Mouse (Mus musculus): ENCODE data around the gene Aldoc. TPM values are rescaled to one million over a fixed set of nuclear protein-coding genes. Genes with fewer than 3 reads are reported as not detected.

Aldoc gene
- polyA plus RNA-seq, 1 experiment from 2014 or later: 24.5 TPM

DNA sequence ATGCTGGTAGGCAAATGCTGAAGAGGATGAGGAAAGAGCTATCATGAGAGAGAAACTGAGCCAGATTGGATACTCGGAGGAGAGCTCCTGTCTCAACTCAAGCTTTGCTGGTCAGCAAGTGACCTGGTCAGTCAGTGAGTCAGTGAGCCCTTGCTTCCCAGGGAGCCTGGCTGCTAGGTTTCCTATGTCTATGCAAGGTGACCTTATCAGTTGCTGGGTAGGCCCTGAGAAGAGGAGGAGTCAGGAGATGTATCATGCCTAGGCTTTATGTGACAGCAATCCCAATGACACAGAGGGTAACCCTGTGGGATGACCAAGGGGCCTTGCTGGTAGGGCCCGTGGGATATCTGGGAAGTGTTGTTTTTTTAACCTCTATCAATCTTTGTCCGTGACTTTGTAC lies 49.4 kb downstream of the Aldoc start:
- peaks cover 7% of the 10 kb centered on the region; the same call in 1 of the 2 replicates for H3K4me1 ChIP-seq
- no peaks in the 10 kb centered on the region for H3K27me3 ChIP-seq (replicated peaks)
- H3K9ac ChIP-seq: no peak overlapping the region
- H3K4me2 ChIP-seq: no peak overlapping the region
- H3K36me3 ChIP-seq: no peaks in the 10 kb centered on the region
- no peak overlapping the region for H3K4me3 ChIP-seq (replicated peaks)
- no peak overlapping the region for H3K27ac ChIP-seq
- ATAC-seq (ENCODE audit: insufficient read depth, low FRiP score, low read depth): no peak
- WGBS: 61% methylated on average over 3 of the region's 3 CpGs
- H3K9me3 ChIP-seq: no peaks in the 10 kb centered on the region

- Histone ChIP-seq H3K27me3 (replicated peaks) (no peaks in the 10 kb centered on the region), H3K27ac (no peak overlapping the region), H3K36me3 (no peaks in the 10 kb centered on the region), H3K9me3 (no peaks in the 10 kb centered on the region), H3K9ac (no peak overlapping the region), H3K4me2 (no peak overlapping the region), H3K4me3 (replicated peaks) (no peak overlapping the region), H3K4me1 (peaks cover 7% of the 10 kb centered on the region; the same call in 1 of the 2 replicates)
- no peak for ATAC-seq (ENCODE audit: insufficient read depth, low FRiP score, low read depth)
- 47% methylated on average over 7 of the region's 7 CpGs for WGBS
These were observed 49.8 kb downstream of the Aldoc start for GRCm38 (mm10) chr11:78372610-78373009.

DNA sequence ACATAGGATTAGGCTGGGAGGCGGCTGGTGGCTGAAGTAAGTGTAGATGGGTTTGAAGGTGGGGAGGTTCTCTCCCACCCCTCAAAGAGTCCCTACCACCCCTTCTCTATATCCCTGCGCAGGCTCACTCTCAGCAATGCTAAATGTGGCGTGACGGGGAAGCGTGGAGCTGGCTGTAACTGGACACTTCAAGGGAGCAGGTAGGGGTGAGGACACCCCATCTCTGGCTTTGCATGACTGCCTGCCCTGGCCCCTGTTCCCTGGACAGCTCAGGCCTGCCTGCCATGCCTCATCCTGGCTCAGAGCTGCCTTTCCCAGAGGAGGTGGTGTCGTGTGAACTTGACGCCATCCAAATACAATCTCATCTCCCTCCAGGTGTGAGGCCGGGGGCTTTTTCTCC lies 51.4 kb downstream of the Aldoc start:
- no peak overlapping the region for H3K4me3 ChIP-seq (replicated peaks)
- no peaks in the 10 kb centered on the region for H3K9me3 ChIP-seq
- H3K4me1 ChIP-seq: peaks cover 7% of the 10 kb centered on the region; the same call in 1 of the 2 replicates
- no peak overlapping the region for H3K4me2 ChIP-seq
- 75% methylated on average over 8 of the region's 8 CpGs for WGBS
- H3K27me3 ChIP-seq (replicated peaks): no peaks in the 10 kb centered on the region
- H3K36me3 ChIP-seq: no peaks in the 10 kb centered on the region
- no peak overlapping the region for H3K27ac ChIP-seq
- no peak for ATAC-seq (ENCODE audit: insufficient read depth, low FRiP score, low read depth)
- H3K9ac ChIP-seq: no peak overlapping the region

Other genes with a start within 250 kb of the Aldoc start
- 26.5 and 30.6 TPM in 2 replicates for gene Eral1, start 242.6 kb upstream of the Aldoc start, polyA plus RNA-seq (2015; fragmentation: Nextera tagmentation; extraction: Ambion mirVana)
- gene Fam222b, start 228.3 kb upstream of the Aldoc start, polyA plus RNA-seq (2015; fragmentation: Nextera tagmentation; extraction: Ambion mirVana): 10.2 and 10.6 TPM in 2 replicates
- gene Traf4, start 157.4 kb upstream of the Aldoc start, polyA plus RNA-seq (2015; fragmentation: Nextera tagmentation; extraction: Ambion mirVana): 57.3 and 67.4 TPM in 2 replicates
- 15.4 and 18.2 TPM in 2 replicates for gene Nek8, start 146.3 kb upstream of the Aldoc start, polyA plus RNA-seq (2015; fragmentation: Nextera tagmentation; extraction: Ambion mirVana)
- gene Tlcd1, start 146.3 kb upstream of the Aldoc start, polyA plus RNA-seq (2015; fragmentation: Nextera tagmentation; extraction: Ambion mirVana): 29.8 and 30.8 TPM in 2 replicates
- gene Rpl23a, start 139.4 kb upstream of the Aldoc start, polyA plus RNA-seq (2015; fragmentation: Nextera tagmentation; extraction: Ambion mirVana): 1,236 and 1,312 TPM in 2 replicates
- gene Rab34, start 134.5 kb upstream of the Aldoc start, polyA plus RNA-seq (2015; fragmentation: Nextera tagmentation; extraction: Ambion mirVana): 111 and 120 TPM in 2 replicates
- 2.9 and 3.0 TPM in 2 replicates for gene Proca1, start 129.6 kb upstream of the Aldoc start, polyA plus RNA-seq (2015; fragmentation: Nextera tagmentation; extraction: Ambion mirVana)
- gene Sdf2, start 77.2 kb upstream of the Aldoc start, polyA plus RNA-seq (2015; fragmentation: Nextera tagmentation; extraction: Ambion mirVana): 89.7 and 92.1 TPM in 2 replicates
- gene Supt6, start 77.0 kb upstream of the Aldoc start, polyA plus RNA-seq (2015; fragmentation: Nextera tagmentation; extraction: Ambion mirVana): 22.8 and 25.7 TPM in 2 replicates
- gene 2610507B11Rik, start 61.2 kb upstream of the Aldoc start, polyA plus RNA-seq (2015; fragmentation: Nextera tagmentation; extraction: Ambion mirVana): 76.7 and 82.5 TPM in 2 replicates
- gene BC030499, start 32.1 kb upstream of the Aldoc start, polyA plus RNA-seq (2015; fragmentation: Nextera tagmentation; extraction: Ambion mirVana): 0.26 and 0.37 TPM in 2 replicates
- 33.3 and 34.6 TPM in 2 replicates for gene Spag5, start 21.4 kb upstream of the Aldoc start, polyA plus RNA-seq (2015; fragmentation: Nextera tagmentation; extraction: Ambion mirVana)
- 67.8 and 75.7 TPM in 2 replicates for gene Pigs, start 5.4 kb downstream of the Aldoc start, polyA plus RNA-seq (2015; fragmentation: Nextera tagmentation; extraction: Ambion mirVana)
- 34.1 and 34.8 TPM in 2 replicates for gene Unc119, start 20.5 kb downstream of the Aldoc start, polyA plus RNA-seq (2015; fragmentation: Nextera tagmentation; extraction: Ambion mirVana)
- 0.63 and 0.90 TPM in 2 replicates for gene Foxn1, start 63.6 kb downstream of the Aldoc start, polyA plus RNA-seq (2015; fragmentation: Nextera tagmentation; extraction: Ambion mirVana)
- gene Slc13a2, start 99.2 kb downstream of the Aldoc start, polyA plus RNA-seq (2015; fragmentation: Nextera tagmentation; extraction: Ambion mirVana): 0.26 and 0.51 TPM in 2 replicates
- gene Slc46a1, start 142.7 kb downstream of the Aldoc start, polyA plus RNA-seq (2015; fragmentation: Nextera tagmentation; extraction: Ambion mirVana): 11.9 and 12.4 TPM in 2 replicates
- 2.6 and 3.3 TPM in 2 replicates for gene Sarm1, start 174.8 kb downstream of the Aldoc start, polyA plus RNA-seq (2015; fragmentation: Nextera tagmentation; extraction: Ambion mirVana)
- gene Vtn, start 176.1 kb downstream of the Aldoc start, polyA plus RNA-seq (2015; fragmentation: Nextera tagmentation; extraction: Ambion mirVana): 59.8 and 67.8 TPM in 2 replicates
- gene Sebox, start 180.5 kb downstream of the Aldoc start, polyA plus RNA-seq (2015; fragmentation: Nextera tagmentation; extraction: Ambion mirVana): not detected in 2 replicates
- 45.5 and 47.2 TPM in 2 replicates for gene Tmem199, start 189.2 kb downstream of the Aldoc start, polyA plus RNA-seq (2015; fragmentation: Nextera tagmentation; extraction: Ambion mirVana)
- 131 and 145 TPM in 2 replicates for gene Poldip2, start 189.2 kb downstream of the Aldoc start, polyA plus RNA-seq (2015; fragmentation: Nextera tagmentation; extraction: Ambion mirVana)
- 66.3 and 73.6 TPM in 2 replicates for gene Tnfaip1, start 213.4 kb downstream of the Aldoc start, polyA plus RNA-seq (2015; fragmentation: Nextera tagmentation; extraction: Ambion mirVana)
- 142 and 147 TPM in 2 replicates for gene Ift20, start 213.4 kb downstream of the Aldoc start, polyA plus RNA-seq (2015; fragmentation: Nextera tagmentation; extraction: Ambion mirVana)
- gene Tmem97, start 227.8 kb downstream of the Aldoc start, polyA plus RNA-seq (2015; fragmentation: Nextera tagmentation; extraction: Ambion mirVana): 244 and 293 TPM in 2 replicates

Data from stomach, embryonic 15.5 days (tissue).